Mouse (Mus musculus) midbrain, embryonic 12.5 days (tissue): ENCODE data around the gene Fbxw7. TPM values are rescaled to one million over a fixed set of nuclear protein-coding genes. Genes with fewer than 3 reads are reported as not detected.

ENCODE experiments used
- ATAC-seq: fragments of 200-750 bp; cut with Nextera tagmentation; 2 replicates; pipeline ENCODE4 v1.8.0; 2017; ENCODE audit warnings: low read depth, moderate TSS enrichment, moderate library complexity; ENCODE audit not compliant: low FRiP score
- H3K27ac ChIP-seq: fragments of 300-500 bp; sonication (generic); replicated peaks from 2 replicates; pipeline ENCODE4 v1.5.1; 2016; ENCODE audit warnings: mild to moderate bottlenecking
- H3K27me3 ChIP-seq: fragments of 300-500 bp; sonication (generic); 2 replicates; pipeline ENCODE4 v1.6.1; 2016; ENCODE audit warnings: mild to moderate bottlenecking
- H3K36me3 ChIP-seq: fragments of 300-500 bp; sonication (generic); 2 replicates; pipeline ENCODE4 v1.6.1; 2016
- H3K4me1 ChIP-seq: fragments of 300-500 bp; sonication (generic); 2 replicates; pipeline ENCODE4 v1.6.1; 2016
- H3K4me2 ChIP-seq: fragments of 300-500 bp; sonication (generic); replicated peaks from 2 replicates; pipeline ENCODE4 v1.6.1; 2016; ENCODE audit warnings: mild to moderate bottlenecking, moderate library complexity
- H3K4me3 ChIP-seq: fragments of 300-500 bp; sonication (generic); 2 replicates; pipeline ENCODE4 v1.5.1; 2016; ENCODE audit warnings: mild to moderate bottlenecking
- H3K9ac ChIP-seq: fragments of 300-500 bp; sonication (generic); replicated peaks from 2 replicates; pipeline ENCODE4 v1.6.1; 2016; ENCODE audit warnings: mild to moderate bottlenecking, moderate library complexity
- H3K9me3 ChIP-seq: fragments of 300-500 bp; sonication (generic); 2 replicates; pipeline ENCODE4 v1.6.1; 2016; ENCODE audit warnings: mild to moderate bottlenecking
- WGBS: fragments of 180-500 bp; shearing (Covaris S2); methylation state at CpG from one replicate; pipeline ENCODE4 v1.1.7; 2016; 5-methylcytosine and 5-hydroxymethylcytosine counted together
- polyA plus RNA-seq: library from polyadenylated mRNA; unstranded; fragments of >200 nt; fragmentation: Nextera tagmentation; extraction: Ambion mirVana; gene quantifications from 2 replicates; pipeline ENCODE4 v1.2.1, GENCODE M21; 2016

Gene Fbxw7
- polyA plus RNA-seq, 1 experiment from 2014 or later: 16.3 TPM

DNA sequence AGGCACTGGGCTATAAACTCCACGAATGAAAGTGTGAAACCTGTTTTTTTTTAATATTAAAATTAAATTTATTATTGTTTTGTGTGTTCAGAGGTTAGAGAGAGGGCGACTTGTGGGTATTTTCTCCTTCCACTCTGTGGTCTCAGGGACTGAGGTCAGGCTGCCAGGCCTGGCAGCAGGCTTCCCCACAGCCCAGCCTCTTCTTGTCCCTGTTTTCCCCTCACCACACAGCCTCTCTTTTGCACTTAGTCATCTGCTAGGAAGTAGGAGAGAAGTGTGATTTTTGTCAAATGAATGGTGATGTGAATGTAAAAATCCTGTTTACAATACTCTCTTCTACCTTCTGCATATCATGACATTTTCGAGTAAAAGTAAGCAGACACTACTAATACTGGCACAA is 7.2 kb upstream of the Fbxw7 start:
- no peak for ATAC-seq
- Histone ChIP-seq H3K9me3 (no peaks in the 10 kb centered on the region), H3K9ac (no peak overlapping the region), H3K4me2 (no peak overlapping the region), H3K27ac (no peak overlapping the region), H3K27me3 (no peaks in the 10 kb centered on the region), H3K36me3 (no peaks in the 10 kb centered on the region), H3K4me1 (peaks cover 5% of the 10 kb centered on the region), H3K4me3 (no peak overlapping the region)
- 77% methylated on average over 3 of the region's 3 CpGs for WGBS

DNA sequence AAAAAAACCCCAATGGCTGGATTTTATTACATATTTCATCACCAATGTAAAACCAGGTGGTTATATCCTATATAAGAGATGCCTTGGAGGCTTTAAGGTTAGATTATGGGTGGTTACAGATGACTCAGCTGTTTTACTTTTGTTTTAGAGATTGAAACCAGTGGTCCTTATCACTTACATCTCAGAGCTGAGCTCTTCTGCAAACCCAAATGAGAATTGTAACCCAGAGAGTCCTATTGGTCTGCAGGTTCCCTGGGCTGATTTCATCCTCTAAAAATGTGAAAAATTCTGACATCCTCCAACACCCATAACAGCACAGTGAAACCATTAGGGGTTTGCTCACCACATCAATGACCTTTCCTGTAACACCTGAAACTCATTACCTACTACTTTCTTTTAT is 6.2 kb upstream of the Fbxw7 start:
- ATAC-seq: no peak
- H3K27ac ChIP-seq: no peak overlapping the region
- no peak overlapping the region for H3K4me3 ChIP-seq
- H3K36me3 ChIP-seq: no peaks in the 10 kb centered on the region
- H3K4me2 ChIP-seq: no peak overlapping the region
- peaks cover 14% of the 10 kb centered on the region for H3K4me1 ChIP-seq
- H3K9me3 ChIP-seq: no peaks in the 10 kb centered on the region
- H3K9ac ChIP-seq: no peak overlapping the region
- H3K27me3 ChIP-seq: no peaks in the 10 kb centered on the region

DNA sequence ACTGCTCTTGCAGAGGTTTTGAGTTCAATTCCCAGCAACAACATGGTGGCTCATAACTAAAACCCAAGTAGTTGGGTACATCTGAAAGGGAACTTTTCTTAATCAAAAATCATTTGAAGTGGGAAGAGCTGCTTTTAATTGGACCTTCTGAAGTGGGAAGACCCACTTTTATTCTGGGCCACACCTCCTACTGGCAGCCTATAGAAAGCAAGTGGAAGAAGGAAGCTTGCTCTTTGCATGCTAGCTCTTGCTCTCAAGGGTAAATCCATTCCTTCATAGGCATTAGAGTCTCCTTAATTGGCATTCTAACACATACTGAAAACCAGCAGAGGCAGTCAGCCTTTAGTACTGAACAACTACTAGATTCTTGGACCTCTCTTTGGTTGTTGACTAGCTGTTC is 4.3 kb upstream of the Fbxw7 start:
- Histone ChIP-seq H3K27me3 (no peaks in the 10 kb centered on the region), H3K9ac (no peak overlapping the region), H3K4me3 (no peak overlapping the region), H3K27ac (no peak overlapping the region), H3K9me3 (no peaks in the 10 kb centered on the region), H3K4me2 (no peak overlapping the region), H3K36me3 (no peaks in the 10 kb centered on the region), H3K4me1 (peaks cover 17% of the 10 kb centered on the region)
- no peak for ATAC-seq

- Histone ChIP-seq H3K9me3 (no peaks in the 10 kb centered on the region), H3K4me2 (peak overlapping the region; percentile 80), H3K4me1 (peaks cover 27% of the 10 kb centered on the region), H3K36me3 (no peaks in the 10 kb centered on the region), H3K27me3 (no peaks in the 10 kb centered on the region), H3K4me3 (peak overlapping the region; percentile 99), H3K9ac (peak overlapping the region; percentile 78), H3K27ac (peak overlapping the region; percentile 96)
- 1% methylated on average over 29 of the region's 29 CpGs for WGBS
- no peak; the same call in 1 of the 2 replicates for ATAC-seq
Observed at GRCm38 (mm10) chr3:84813436-84814156, 1.5 kb upstream of the Fbxw7 start.

GRCm38 (mm10) chr3:84814157-84814761 is 809 bp upstream of the Fbxw7 start:
- ATAC-seq: peak; percentile 98
- H3K4me3 ChIP-seq: peak overlapping the region; percentile 99
- under 1% methylated on average over 49 of the region's 60 CpGs for WGBS
- peaks cover 27% of the 10 kb centered on the region for H3K4me1 ChIP-seq
- H3K9me3 ChIP-seq: no peaks in the 10 kb centered on the region
- peak overlapping the region; percentile 86 for H3K9ac ChIP-seq
- no peaks in the 10 kb centered on the region for H3K27me3 ChIP-seq
- H3K36me3 ChIP-seq: no peaks in the 10 kb centered on the region
- H3K4me2 ChIP-seq: peak overlapping the region; percentile 98
- peak overlapping the region; percentile 96 for H3K27ac ChIP-seq

- under 1% methylated on average over 29 of the region's 29 CpGs for WGBS
- Histone ChIP-seq H3K9ac (peak overlapping the region; percentile 86), H3K27me3 (no peaks in the 10 kb centered on the region), H3K9me3 (no peaks in the 10 kb centered on the region), H3K27ac (peak overlapping the region; percentile 96), H3K36me3 (no peaks in the 10 kb centered on the region), H3K4me3 (peak overlapping the region; percentile 99), H3K4me1 (peaks cover 27% of the 10 kb centered on the region), H3K4me2 (peak overlapping the region; percentile 98)
- 0 out of 2 replicates have a peak, but pooled peaks have one; percentile 5 for ATAC-seq
Observed at GRCm38 (mm10) chr3:84815461-84815860, 393 bp downstream of the Fbxw7 start.

- Histone ChIP-seq H3K4me2 (no peak overlapping the region), H3K36me3 (no peaks in the 10 kb centered on the region), H3K4me3 (no peak overlapping the region), H3K9ac (no peak overlapping the region), H3K4me1 (peaks cover 27% of the 10 kb centered on the region), H3K27me3 (no peaks in the 10 kb centered on the region), H3K9me3 (no peaks in the 10 kb centered on the region), H3K27ac (no peak overlapping the region)
- WGBS: 69% methylated on average over 1 of the region's 1 CpGs
- ATAC-seq: no peak
Observed at GRCm38 (mm10) chr3:84816951-84817350, 1.9 kb downstream of the Fbxw7 start.

DNA sequence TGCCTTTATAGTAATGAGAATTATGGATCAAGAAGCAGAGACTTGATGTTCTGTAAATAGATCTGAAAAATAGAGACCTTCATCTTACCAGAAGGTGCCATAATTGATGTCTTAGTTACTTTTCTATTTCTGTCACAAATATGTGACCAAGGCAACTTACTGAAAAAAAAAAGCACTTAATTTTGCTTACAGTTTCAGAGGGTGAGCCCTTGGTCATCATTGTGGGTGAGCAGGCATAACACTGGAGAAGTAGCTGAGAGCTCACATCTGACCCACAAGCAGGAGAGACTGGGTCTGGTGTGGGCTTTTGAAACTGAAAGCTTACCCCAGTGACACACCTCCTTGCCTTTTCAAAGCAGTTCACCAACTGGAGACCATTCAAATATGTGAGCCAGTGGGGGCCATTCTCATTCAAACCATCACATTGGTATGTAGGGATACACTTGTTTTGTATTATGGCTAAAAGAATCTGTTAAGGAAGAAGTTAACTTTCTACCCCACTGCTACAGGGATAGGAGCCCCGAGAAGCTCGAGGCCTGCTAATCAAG is 5.7 kb downstream of the Fbxw7 start:
- 68% methylated on average over 2 of the region's 2 CpGs for WGBS
- H3K9ac ChIP-seq: no peak overlapping the region
- H3K4me1 ChIP-seq: peaks cover 11% of the 10 kb centered on the region
- no peaks in the 10 kb centered on the region for H3K36me3 ChIP-seq
- H3K27me3 ChIP-seq: no peaks in the 10 kb centered on the region
- ATAC-seq: no peak
- no peak overlapping the region for H3K4me2 ChIP-seq
- H3K9me3 ChIP-seq: no peaks in the 10 kb centered on the region
- H3K4me3 ChIP-seq: no peak overlapping the region
- H3K27ac ChIP-seq: no peak overlapping the region

- 58% methylated on average over 5 of the region's 5 CpGs for WGBS
- Histone ChIP-seq H3K4me3 (no peak overlapping the region), H3K4me1 (no peaks in the 10 kb centered on the region), H3K9me3 (no peaks in the 10 kb centered on the region), H3K4me2 (no peak overlapping the region), H3K27me3 (no peaks in the 10 kb centered on the region), H3K36me3 (no peaks in the 10 kb centered on the region), H3K27ac (no peak overlapping the region), H3K9ac (no peak overlapping the region)
- no peak for ATAC-seq
Observed at GRCm38 (mm10) chr3:84825990-84826389, 10.9 kb downstream of the Fbxw7 start.

DNA sequence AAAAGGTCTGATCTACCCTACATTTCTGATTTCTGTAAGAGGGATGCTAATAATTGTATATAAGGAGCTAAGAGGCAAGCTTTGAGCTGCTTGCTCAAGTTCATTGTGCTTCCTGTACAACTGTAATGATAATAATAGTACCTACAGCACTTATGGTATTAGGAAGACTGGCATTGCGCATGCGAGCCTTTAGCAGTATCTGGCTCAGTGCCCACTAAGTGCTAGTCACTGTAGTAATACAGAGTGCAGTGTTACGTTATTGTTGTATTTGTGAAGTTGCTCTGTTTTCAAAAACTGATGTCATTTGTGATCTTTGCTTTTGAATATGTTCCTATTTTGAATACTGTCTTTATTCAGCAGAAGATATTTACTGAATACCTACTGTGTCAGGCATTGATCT is 11.3 kb downstream of the Fbxw7 start:
- 86% methylated on average over 3 of the region's 3 CpGs for WGBS
- Histone ChIP-seq H3K27ac (no peak overlapping the region), H3K9ac (no peak overlapping the region), H3K36me3 (no peaks in the 10 kb centered on the region), H3K4me2 (no peak overlapping the region), H3K4me1 (no peaks in the 10 kb centered on the region), H3K9me3 (no peaks in the 10 kb centered on the region), H3K27me3 (no peaks in the 10 kb centered on the region), H3K4me3 (no peak overlapping the region)
- no peak for ATAC-seq

DNA sequence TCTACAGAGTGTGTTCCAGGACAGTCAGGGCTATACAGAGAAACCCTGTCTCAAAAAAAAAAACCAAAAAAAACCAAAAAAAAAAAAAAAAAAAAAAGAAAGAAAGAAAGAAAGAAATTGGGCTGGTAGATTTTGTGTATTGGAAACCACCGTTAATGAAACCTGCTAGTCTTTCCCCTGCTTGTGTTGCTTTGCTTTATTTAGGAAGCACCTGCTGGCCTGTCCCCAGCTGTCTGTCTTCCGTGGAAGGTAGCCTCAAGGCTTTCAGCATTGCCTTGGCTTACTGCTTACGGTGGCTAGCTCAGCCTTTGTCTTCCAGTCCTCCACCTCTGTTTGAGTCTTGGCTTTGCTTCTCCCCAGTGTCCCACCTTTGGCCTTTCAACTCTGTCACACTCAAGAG is 11.9 kb downstream of the Fbxw7 start:
- H3K4me3 ChIP-seq: no peak overlapping the region
- no peaks in the 10 kb centered on the region for H3K4me1 ChIP-seq
- whole genome bisulfite sequencing: 62% methylated on average over 3 of the region's 3 CpGs
- no peak for ATAC-seq
- no peaks in the 10 kb centered on the region for H3K36me3 ChIP-seq
- no peak overlapping the region for H3K4me2 ChIP-seq
- no peaks in the 10 kb centered on the region for H3K9me3 ChIP-seq
- H3K27me3 ChIP-seq: no peaks in the 10 kb centered on the region
- no peak overlapping the region for H3K27ac ChIP-seq
- no peak overlapping the region for H3K9ac ChIP-seq

DNA sequence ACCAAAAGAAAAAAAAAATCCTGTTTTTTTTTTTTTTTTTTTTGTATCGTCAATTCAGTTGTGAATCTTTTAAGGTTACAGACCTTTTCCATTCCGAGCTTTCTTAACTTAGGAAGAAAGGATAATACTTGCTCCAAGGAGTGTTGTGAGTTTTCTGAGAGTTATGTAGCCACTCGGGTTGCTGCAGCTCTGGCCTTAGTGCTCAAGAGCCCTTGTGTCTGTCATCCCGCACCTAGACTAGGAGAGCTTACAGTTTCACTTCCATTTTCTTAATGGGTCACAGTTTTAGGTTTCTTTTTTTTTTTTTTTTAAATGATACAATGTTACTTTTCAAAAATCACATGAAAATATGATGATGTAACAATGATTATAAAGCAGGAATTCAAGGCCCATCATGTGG is 12.5 kb downstream of the Fbxw7 start:
- no peak overlapping the region for H3K9ac ChIP-seq
- no peaks in the 10 kb centered on the region for H3K27me3 ChIP-seq
- no peak overlapping the region for H3K27ac ChIP-seq
- 90% methylated on average over 4 of the region's 4 CpGs for whole genome bisulfite sequencing
- H3K4me2 ChIP-seq: no peak overlapping the region
- no peak overlapping the region for H3K4me3 ChIP-seq
- H3K36me3 ChIP-seq: no peaks in the 10 kb centered on the region
- ATAC-seq: no peak
- no peaks in the 10 kb centered on the region for H3K9me3 ChIP-seq
- no peaks in the 10 kb centered on the region for H3K4me1 ChIP-seq
